Mouse (Mus musculus) neural tube, embryonic 11.5 days (tissue): ENCODE results near the gene Gjb4. TPM values are rescaled to one million over a fixed set of nuclear protein-coding genes. Genes with fewer than 3 reads are reported as not detected.

Experiments used
- ATAC-seq: fragments of 200-750 bp; cut with Nextera tagmentation; 2 replicates; pipeline ENCODE4 v1.8.0; 2017; ENCODE audit warnings: moderate number of reproducible peaks, mild to moderate bottlenecking, moderate TSS enrichment, moderate library complexity; ENCODE audit not compliant: insufficient read depth, low FRiP score, low TSS enrichment
- DNase-seq: peaks from one replicate; pipeline ENCODE4 v3.0.0-alpha.2; 2015; ENCODE audit warnings: low spot score
- H3K27ac ChIP-seq: fragments of 300-500 bp; sonication (generic); 2 replicates; pipeline ENCODE4 v1.5.1; 2014; ENCODE audit warnings: low read depth, mild to moderate bottlenecking, low read length
- H3K27me3 ChIP-seq: fragments of 300-500 bp; sonication (generic); 2 replicates; pipeline ENCODE4 v1.6.1; 2014; ENCODE audit warnings: mild to moderate bottlenecking, low read length, mixed read lengths; ENCODE audit not compliant: control insufficient read depth, insufficient read depth
- H3K36me3 ChIP-seq: fragments of 300-500 bp; sonication (generic); 2 replicates; pipeline ENCODE4 v1.6.1; 2014; ENCODE audit warnings: mild to moderate bottlenecking, low read length, moderate library complexity, mixed read lengths; ENCODE audit not compliant: control insufficient read depth, insufficient read depth
- H3K4me1 ChIP-seq: fragments of 300-500 bp; sonication (generic); 2 replicates; pipeline ENCODE4 v1.6.1; 2014; ENCODE audit warnings: low read length, mixed read lengths; ENCODE audit not compliant: control insufficient read depth, insufficient read depth
- H3K4me2 ChIP-seq: fragments of 300-500 bp; sonication (generic); 2 replicates; pipeline ENCODE4 v1.6.1; 2014; ENCODE audit warnings: low read depth, mild to moderate bottlenecking, moderate library complexity
- H3K4me3 ChIP-seq: fragments of 300-500 bp; sonication (generic); 2 replicates; pipeline ENCODE4 v1.5.1; 2014; ENCODE audit warnings: low read depth, low read length
- H3K9ac ChIP-seq: fragments of 300-500 bp; sonication (generic); 2 replicates; pipeline ENCODE4 v1.6.1; 2014; ENCODE audit warnings: mild to moderate bottlenecking, low read length
- H3K9me3 ChIP-seq: fragments of 300-500 bp; sonication (generic); 2 replicates; pipeline ENCODE4 v1.6.1; 2016; ENCODE audit warnings: low read length; ENCODE audit not compliant: control insufficient read depth
- WGBS: fragments of 180-500 bp; shearing (Covaris S2); extraction: QIAGEN DNeasy Blood & Tissue Kit; methylation state at CpG from one replicate; pipeline ENCODE4 v1.1.7; 2014; 5-methylcytosine and 5-hydroxymethylcytosine counted together
- polyA plus RNA-seq: library from polyadenylated mRNA; unstranded; fragments of >200 nt; fragmentation: Nextera tagmentation; extraction: Ambion mirVana; gene quantifications from 2 replicates; pipeline ENCODE4 v1.2.1, GENCODE M21; 2014

Gjb4 gene
- polyA plus RNA-seq, 1 experiment from 2014 or later, result not detected

- 86% methylated on average over 3 of the region's 3 CpGs for WGBS
- no peak overlapping the region for H3K4me3 ChIP-seq
- DNase-seq (no peak), ATAC-seq (no peak)
- H3K9me3 ChIP-seq, result no peaks in the 10 kb centered on the region
- no peaks in the 10 kb centered on the region for H3K27me3 ChIP-seq
- no peak overlapping the region for H3K27ac ChIP-seq
- H3K4me2 ChIP-seq, result no peak overlapping the region
- no peak overlapping the region for H3K9ac ChIP-seq
- H3K4me1 ChIP-seq, result peaks cover 6% of the 10 kb centered on the region; the same call in 1 of the 2 replicates
- no peaks in the 10 kb centered on the region for H3K36me3 ChIP-seq
Measured at GRCm38 (mm10) chr4:127362520-127362919, 8.6 kb upstream of the Gjb4 start.

- 25% methylated on average over 5 of the region's 5 CpGs for WGBS
- DNase-seq, result no peak
- ATAC-seq, result no peak
- Histone ChIP-seq H3K4me1 (no peaks in the 10 kb centered on the region), H3K27me3 (no peaks in the 10 kb centered on the region), H3K4me3 (no peak within 1 kb of the TSS), H3K36me3 (no peaks in the 10 kb centered on the region), H3K27ac (no peak within 1 kb of the TSS), H3K9me3 (no peaks in the 10 kb centered on the region), H3K9ac (no peak within 1 kb of the TSS), H3K4me2 (no peak within 1 kb of the TSS)
Measured at GRCm38 (mm10) chr4:127358018-127358417, 4.1 kb upstream of the Gjb4 start, which contains the start of gene Gjb5. Gene Gjb5 (minus strand): TSS chr4:127358181.

GRCm38 (mm10) chr4:127354506-127355485 is 915 bp upstream of the Gjb4 start:
- Histone ChIP-seq H3K36me3 (no peaks in the 10 kb centered on the region), H3K27ac (no peak overlapping the region), H3K9me3 (no peaks in the 10 kb centered on the region), H3K9ac (no peak overlapping the region), H3K4me1 (no peaks in the 10 kb centered on the region), H3K27me3 (no peaks in the 10 kb centered on the region), H3K4me2 (no peak overlapping the region), H3K4me3 (no peak overlapping the region)
- ATAC-seq, result no peak
- no peak for DNase-seq
- WGBS, result 72% methylated on average over 15 of the region's 15 CpGs

GRCm38 (mm10) chr4:127352594-127352993 is 1.3 kb downstream of the Gjb4 start:
- Histone ChIP-seq H3K27ac (no peak overlapping the region), H3K4me1 (no peaks in the 10 kb centered on the region), H3K9me3 (no peaks in the 10 kb centered on the region), H3K9ac (no peak overlapping the region), H3K36me3 (no peaks in the 10 kb centered on the region), H3K4me3 (no peak overlapping the region), H3K4me2 (no peak overlapping the region), H3K27me3 (no peaks in the 10 kb centered on the region)
- no peak for DNase-seq
- 38% methylated on average over 1 of the region's 1 CpGs for WGBS
- ATAC-seq, result no peak

- ATAC-seq, result no peak
- no peaks in the 10 kb centered on the region for H3K4me1 ChIP-seq
- 67% methylated on average over 4 of the region's 4 CpGs for WGBS
Measured at GRCm38 (mm10) chr4:127349560-127350300, 4.2 kb downstream of the Gjb4 start.

GRCm38 (mm10) chr4:127345000-127345399 is 8.9 kb downstream of the Gjb4 start:
- no peak overlapping the region for H3K4me2 ChIP-seq
- no peak for ATAC-seq
- WGBS, result 87% methylated on average over 5 of the region's 5 CpGs
- no peak for DNase-seq
- H3K27me3 ChIP-seq, result no peaks in the 10 kb centered on the region
- H3K36me3 ChIP-seq, result no peaks in the 10 kb centered on the region
- no peak overlapping the region for H3K27ac ChIP-seq
- H3K4me3 ChIP-seq, result no peak overlapping the region
- H3K9ac ChIP-seq, result no peak overlapping the region
- no peaks in the 10 kb centered on the region for H3K4me1 ChIP-seq
- no peaks in the 10 kb centered on the region for H3K9me3 ChIP-seq

More at GRCm38 (mm10) chr4:127349560-127350300, 4.2 kb downstream of the Gjb4 start:
- Histone ChIP-seq H3K9ac (no peak overlapping the region), H3K4me3 (no peak overlapping the region), H3K4me2 (no peak overlapping the region), H3K27me3 (no peaks in the 10 kb centered on the region), H3K27ac (no peak overlapping the region), H3K9me3 (no peaks in the 10 kb centered on the region), H3K36me3 (no peaks in the 10 kb centered on the region)
- no peak for DNase-seq

- Histone ChIP-seq H3K9ac (no peak overlapping the region), H3K4me3 (no peak overlapping the region), H3K9me3 (no peaks in the 10 kb centered on the region), H3K4me2 (no peak overlapping the region), H3K4me1 (no peaks in the 10 kb centered on the region), H3K27me3 (no peaks in the 10 kb centered on the region), H3K27ac (no peak overlapping the region), H3K36me3 (no peaks in the 10 kb centered on the region)
- 64% methylated on average over 6 of the region's 6 CpGs for WGBS
- ATAC-seq, result no peak
- DNase-seq, result no peak
Measured at GRCm38 (mm10) chr4:127341372-127341771, 12.5 kb downstream of the Gjb4 start.

- H3K4me3 ChIP-seq, result no peak overlapping the region
- WGBS, result 90% methylated on average over 5 of the region's 5 CpGs
- H3K9me3 ChIP-seq, result no peaks in the 10 kb centered on the region
- no peak overlapping the region for H3K4me2 ChIP-seq
- H3K27ac ChIP-seq, result no peak overlapping the region
- DNase-seq (no peak), ATAC-seq (no peak)
- no peaks in the 10 kb centered on the region for H3K4me1 ChIP-seq
- H3K36me3 ChIP-seq, result no peaks in the 10 kb centered on the region
- no peak overlapping the region for H3K9ac ChIP-seq
- H3K27me3 ChIP-seq, result no peaks in the 10 kb centered on the region
Measured at GRCm38 (mm10) chr4:127337668-127338067, 16.2 kb downstream of the Gjb4 start.
